Mouse (Mus musculus) liver, adult (tissue): ENCODE measurements around the gene U2af1l4.

Experiments
- GATA4 ChIP-seq: IDR thresholded peaks from 2 replicates; pipeline ENCODE4 v1.6.1; 2014; ENCODE audit warnings: mild to moderate bottlenecking, low read length; ENCODE audit not compliant: insufficient replicate concordance

U2af1l4 gene

DNA sequence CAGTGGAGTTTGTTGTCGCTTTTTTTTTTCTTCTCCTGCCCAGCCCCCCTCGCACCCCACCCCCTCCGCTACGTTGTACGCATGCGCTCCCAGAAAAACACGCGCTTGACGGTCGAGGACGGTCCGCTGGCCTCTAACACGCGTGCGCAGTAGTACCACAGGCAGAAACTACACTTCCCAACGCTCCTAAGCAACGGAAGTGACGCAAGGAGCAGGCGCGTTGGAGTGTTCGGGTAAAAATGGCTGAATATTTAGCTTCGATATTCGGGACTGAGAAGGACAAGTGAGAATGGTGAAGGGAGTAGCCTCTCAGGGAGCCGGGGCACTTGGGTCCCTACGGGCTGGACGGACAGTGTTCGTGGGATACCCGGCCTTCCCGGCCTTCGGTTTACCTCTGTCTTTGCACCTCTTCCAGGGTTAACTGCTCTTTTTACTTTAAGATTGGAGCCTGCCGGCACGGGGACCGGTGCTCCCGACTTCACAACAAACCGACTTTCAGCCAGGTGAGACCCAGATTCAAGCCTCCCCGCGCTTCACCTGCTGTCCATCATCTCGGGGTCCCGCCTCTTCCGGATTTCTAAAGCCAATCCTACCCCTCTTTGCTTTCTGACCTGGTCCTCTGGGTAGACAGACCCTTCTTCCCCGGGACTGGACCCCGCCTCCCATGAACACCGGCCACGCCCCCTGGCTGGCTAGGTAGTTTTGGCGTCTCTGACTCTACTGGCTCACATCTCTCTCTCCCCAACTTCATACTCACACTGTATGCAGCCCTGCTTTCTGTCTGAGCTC lies at the start of gene U2af1l4, which contains the start of the genes Gm49396 and Psenen:
Gene U2af1l4, plus strand, starts transcription at position 185 of the 789 bp plus-strand sequence.
Gene Gm49396, plus strand, starts transcription at position 228 of the 789 bp plus-strand sequence.
Gene Psenen, minus strand, starts transcription at position 511 of the 789 bp plus-strand sequence.
- TF ChIP-seq GATA4: no peak

DNA sequence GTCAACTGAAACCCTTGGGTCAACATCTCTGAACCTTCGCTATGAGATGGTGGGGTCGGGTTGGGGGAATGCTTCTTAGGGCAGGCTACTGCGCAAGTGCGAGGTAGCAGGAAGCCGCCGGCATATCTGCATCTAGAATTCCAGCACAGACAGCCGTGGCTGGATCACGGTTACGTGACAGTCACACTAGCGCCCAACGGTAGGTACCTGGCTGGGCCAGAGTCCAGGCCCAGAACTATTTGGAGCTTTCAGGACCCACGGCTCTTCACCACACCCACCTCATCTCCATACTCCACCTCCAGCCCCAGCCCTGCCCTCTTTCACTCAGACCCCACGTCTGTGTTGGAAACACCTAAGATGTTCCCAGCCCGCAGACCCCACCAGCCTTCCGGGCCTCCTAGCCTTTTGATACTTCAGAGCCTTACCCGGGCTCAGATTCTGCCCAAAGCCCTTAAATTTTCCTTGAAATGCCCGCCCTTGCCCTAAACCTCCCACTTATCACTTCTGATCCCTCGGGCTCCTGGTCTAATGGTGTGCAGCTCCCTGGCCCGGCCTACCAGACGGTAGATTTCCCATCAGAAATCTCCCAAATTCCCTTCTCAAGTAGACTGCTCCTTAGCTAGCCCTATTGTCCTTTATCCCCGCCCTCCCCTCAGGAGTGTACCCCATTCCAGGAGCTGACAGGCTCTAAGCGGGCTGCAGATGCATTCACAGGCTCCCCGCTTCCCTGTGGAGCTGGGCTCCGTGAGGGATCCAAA lies 47.9 kb upstream of the U2af1l4 start:
- TF ChIP-seq GATA4: no peak

DNA sequence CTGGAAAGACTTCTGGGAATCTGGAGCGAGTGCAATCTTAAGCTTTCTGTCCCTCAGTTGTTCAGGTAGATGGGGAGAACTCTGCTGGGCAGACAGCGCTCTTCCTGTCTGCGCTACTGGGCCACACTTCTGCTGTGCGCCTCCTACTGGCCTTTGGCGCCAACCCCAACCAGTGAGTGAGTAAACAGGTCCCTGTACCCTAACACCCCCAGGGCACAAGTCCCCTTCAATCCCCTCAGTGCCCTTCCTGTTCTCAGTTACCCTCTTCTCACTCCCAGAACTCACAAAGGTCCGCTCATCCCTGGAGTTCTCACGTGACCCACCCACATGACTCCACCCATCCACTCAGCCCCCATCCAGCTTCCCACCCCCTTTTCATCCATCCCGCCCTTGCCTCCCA lies 44.8 kb upstream of the U2af1l4 start:
- TF ChIP-seq GATA4: no peak

DNA sequence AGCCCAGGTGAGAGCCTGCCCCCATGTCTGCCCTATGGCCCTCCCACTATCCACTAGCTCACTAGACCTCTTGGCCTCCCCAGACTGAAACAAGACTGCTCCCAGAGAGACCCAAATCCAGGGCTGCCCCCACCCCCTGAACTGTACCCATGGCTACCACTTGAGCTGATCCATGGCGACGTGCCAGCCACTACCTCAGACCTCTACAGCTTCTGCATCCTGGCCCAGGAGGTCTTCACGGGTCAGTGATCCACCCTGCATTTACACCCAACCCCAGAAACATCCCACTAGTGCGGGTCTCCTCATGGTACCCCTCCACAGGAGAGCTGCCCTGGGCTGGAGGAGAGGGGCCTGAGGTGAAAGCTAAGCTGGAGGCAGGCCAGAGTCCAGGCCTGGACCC lies 42.7 kb upstream of the U2af1l4 start:
- no peak for TF ChIP-seq GATA4

DNA sequence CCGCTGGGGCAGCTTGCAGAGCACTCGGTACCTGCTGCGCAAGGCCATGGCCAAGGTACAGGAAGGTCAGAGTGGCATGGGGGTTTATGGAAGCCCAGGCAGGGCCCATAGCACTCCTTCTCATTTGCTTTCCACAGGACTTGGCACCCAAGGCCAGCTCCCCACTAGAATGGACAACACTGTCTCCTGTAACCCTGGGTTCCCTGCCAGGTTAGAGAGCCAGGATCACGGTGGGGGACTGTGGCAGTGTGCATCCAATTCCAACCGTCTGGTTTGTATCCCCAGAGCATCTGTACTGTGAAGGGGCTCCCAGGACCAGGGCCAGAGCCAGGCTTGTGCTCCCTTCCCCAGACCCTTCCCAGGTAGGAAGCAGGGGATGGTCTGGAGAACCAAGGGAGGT lies 42.2 kb upstream of the U2af1l4 start:
- no peak for TF ChIP-seq GATA4

DNA sequence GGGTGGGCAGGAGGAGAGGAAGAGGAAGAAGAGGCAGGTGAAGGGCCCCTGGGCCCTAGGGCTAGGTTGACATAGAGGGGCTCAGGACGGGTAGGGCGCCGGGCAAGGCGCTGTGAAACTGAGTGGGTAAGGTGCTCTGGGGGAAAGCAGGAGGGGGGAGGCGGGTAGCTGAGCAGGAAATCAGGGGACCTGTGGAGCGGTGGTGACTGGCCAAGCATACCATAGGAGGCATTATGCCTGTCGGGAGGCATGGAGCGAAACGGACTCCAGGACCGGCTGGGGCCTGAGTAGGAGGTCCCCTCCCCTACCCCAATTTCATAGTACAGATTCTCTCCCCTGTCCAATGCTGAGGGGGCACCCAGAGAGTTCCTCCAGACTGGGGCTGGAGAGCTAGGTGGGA lies 40.2 kb upstream of the U2af1l4 start:
- TF ChIP-seq GATA4: no peak

DNA sequence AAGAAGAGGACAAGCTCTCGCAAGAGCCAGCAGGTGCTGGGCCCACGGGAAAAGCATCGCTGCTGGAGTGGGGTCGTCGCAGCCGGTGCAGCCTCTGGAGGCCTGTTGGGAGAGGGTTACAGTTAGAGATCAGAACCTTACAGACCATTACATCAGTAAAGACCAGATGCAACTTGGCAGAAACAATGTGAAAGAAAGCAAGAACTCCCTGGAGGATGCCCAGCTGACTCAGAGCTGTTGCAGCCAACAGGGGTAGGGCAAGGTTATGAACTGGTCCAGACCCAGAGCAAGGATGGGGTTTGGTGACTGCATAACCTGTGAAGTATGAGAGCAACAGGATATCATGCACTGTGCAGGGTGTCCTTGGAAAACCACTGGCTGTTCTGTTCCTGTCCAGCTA lies 38.6 kb upstream of the U2af1l4 start:
- TF ChIP-seq GATA4: no peak

DNA sequence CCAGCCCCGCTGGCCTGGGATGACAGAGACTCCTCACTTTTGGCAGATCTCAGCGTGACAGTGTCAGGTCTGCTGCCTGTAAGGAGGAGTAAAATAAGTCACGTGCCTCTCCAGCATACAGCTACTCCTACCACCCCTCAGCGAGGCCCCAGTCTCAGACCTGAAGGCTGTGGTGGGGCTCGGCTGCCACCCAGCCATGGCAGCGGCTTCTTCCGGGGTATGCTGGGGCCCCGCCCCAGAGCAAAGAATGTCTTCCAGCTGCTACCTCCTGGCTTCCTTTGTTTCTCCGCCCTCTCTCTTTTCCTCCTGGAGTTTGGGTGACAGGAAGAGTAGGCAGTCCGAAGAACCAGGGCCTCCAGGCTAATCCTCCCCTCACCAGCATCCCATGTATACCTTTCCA lies 37.1 kb upstream of the U2af1l4 start:
- TF ChIP-seq GATA4: no peak

DNA sequence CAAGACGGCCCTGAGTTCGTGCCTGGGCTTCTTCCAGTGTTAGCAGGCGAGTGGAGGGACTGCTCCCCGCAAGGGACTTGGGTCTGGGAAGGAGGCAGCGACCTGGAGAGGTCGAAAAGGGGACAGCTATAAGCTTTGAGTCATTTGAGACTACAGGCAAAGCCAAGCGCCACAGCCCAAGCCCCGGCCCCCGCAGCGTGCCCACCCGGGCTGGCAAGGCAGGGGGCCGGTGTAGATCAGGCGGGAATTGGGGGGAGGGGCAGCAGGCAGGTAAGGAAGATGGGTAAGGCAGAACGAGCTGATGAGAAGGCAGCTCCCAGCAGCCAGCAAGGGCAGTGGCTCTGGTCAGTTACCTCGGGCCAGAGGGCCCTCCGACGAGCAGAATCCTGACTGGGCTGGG lies 36.7 kb upstream of the U2af1l4 start:
- no peak for TF ChIP-seq GATA4

DNA sequence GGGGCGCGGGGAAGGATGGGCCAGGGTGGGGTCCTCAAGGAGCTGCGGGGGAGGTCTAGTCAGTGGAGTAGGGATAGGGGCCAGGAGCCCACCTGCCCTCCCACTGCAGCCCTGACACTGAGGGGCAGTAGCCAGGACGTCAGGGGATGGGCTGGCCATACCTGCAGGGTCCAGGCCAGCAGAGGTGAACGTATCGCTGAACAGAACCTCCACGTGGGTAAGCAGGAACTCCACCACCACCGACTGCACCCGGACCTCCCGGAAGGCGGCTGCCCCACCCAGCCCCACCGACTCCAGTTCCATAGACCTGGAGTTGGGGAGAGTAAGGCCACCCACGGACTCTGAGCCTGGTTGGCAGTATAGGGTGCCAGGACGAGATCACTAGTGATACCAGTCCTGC lies 36.1 kb upstream of the U2af1l4 start:
- no peak for TF ChIP-seq GATA4

DNA sequence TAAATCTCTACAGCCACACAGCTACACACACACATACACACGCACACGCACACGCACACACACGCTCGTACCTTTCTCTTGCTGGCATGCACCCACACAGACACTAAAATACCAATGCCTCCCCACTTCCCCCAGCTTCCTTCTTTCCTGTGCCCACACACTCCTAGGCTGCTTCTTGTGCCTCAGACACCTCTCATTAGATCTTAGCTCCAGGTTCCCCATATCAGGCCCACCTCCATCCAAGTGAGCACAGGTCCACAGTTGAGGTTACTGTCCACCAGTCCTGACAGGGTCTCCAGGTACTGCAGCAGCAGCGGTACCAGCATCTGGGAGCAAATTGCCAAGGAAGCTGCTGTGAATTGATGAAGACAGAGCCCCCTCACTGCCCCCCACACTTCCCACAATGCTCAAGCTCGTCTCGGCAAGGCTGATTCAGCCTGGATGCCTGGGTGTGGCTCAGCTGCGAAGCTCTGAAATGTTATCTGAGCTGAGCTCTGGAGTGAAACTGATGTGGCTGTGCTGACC lies 31.7 kb upstream of the U2af1l4 start:
- no peak for TF ChIP-seq GATA4

DNA sequence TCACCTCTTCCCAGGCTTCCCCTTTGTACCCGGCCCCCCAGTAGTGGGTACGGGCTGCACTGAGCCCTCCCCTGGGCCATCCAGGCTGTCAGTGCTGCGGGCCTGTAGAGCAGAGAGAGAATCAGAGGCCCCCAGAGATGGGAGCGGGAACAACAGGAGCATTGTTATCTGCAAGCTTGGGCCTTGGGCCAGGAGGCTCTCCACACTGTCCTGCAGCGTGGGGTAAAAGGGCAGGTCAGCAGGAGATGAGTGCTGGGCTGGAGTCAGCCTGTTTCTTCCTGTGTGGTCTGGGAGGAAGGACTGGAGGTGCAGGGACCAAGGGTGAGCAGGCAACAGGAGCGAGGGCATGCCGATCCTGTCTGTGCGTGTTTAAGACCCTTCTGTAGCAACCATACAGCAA lies 30.2 kb upstream of the U2af1l4 start:
- peak; percentile 53; the same call in 1 of the 2 replicates for TF ChIP-seq GATA4

DNA sequence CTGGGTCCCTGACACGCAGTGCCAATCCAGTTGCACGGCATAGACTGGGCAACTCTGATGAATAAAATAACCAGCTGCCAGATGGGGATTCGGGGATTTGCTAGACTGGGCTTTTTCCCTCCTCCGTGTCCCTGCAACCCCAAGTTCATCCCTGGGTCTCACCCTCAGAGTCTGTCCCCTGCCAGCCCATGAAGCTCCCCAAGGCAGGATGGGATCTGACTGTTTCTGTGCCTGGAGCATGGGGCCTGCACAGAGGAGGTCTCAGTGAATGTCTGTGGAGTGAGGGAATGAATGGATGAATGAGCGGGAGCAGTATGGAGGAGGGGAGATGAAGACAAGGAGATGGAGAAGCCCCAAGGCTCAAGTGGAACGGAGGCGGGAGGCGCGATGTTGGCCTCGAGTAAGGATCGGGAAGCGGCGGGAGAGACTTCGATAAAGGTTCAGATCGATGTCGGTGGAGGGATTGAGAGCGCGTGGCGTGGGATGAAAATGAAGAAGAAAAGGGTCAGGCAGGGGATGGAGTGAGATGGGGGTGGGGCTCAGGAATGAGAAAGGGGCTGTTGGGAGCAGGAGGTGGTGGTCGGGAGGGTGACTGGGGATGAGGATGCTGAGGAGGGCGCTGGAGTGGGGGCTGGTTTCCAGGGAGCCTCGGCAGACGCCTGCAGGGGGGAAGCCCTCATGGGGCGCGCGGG lies 29.0 kb upstream of the U2af1l4 start:
- TF ChIP-seq GATA4: no peak

DNA sequence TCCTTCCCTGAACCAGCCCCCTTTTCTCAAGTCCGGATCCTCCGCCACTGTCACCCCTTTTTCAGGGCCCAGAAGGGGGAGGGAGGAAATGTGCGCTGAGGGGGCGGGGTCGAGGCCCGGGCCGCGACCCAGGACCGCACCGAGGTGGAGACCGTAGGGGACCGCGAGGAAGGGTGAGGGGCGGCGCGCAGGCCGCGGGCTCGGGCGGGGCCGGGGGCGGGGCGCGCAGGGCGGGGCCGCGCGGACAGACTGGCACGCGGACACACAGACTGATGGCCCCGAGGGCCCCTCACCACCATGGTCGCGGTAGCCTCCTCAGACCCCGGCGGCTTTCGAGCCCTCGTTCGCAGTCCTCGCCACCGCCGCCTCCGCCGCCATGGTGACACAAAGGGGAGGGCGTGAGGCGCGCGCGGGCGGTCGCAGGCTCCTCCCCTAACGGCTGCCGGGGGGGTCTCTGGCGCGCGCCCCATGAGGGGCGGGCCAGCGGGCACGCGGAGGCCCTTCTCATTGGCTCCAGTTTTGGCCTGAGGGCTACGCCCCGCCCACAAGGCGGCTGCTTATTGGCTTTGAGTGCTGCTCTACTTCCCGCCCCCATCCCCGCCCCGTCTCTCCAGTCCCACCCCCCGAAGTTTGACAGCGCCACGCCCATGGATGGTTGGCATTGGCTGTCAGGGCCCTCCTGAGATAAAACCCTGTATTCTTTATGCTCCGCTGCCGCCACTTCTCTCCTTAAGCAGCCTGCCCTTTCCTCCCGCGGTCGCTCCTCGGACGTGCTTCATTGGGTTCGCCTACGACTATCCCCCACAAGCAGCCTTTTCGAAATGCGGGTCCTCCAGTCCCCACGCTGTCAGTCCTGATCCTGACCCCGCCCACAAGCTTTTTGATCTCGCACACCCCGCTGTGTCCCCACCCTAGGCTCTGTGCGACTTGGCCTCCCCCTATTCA lies 28.2 kb upstream of the U2af1l4 start, which contains the start of gene Arhgap33:
Gene Arhgap33, minus strand, starts transcription at position 428 of the 945 bp plus-strand sequence.
- TF ChIP-seq GATA4: no peak
